9 mouse cellular contexts compared by ENCODE assay signal in genomic region chr10:40025560-40025959, GRCm38 (mm10). TPM values are rescaled to one million over a fixed set of nuclear protein-coding genes. Genes with fewer than 3 reads are reported as not detected.
DNase-seq lines count a peak whose midpoint lies in the region; ATAC-seq and TF ChIP-seq lines count a peak whose summit lies in the region.
"Had no signal": no experiment of that assay in that cellular context is flagged by ENCODE, and none has a peak within 500 bp of the region (broad histone marks: within the 10 kb centered on the region; RNA-seq: fewer than 3 reads in every experiment).

No protein-coding gene starts in this region.

- intact Hi-C loops in left cerebral cortex, postnatal 10 days (cut with DNase I), result no loop called here

- 0 out of 2 replicates have a peak, but pooled peaks cover 3% of the 10 kb centered on the region for H3K27me3 ChIP-seq in forebrain, embryonic 12.5 days
- H3K27me3 ChIP-seq in limb, embryonic 10.5 days (ENCODE audit: low read depth, poor library complexity, severe bottlenecking), result peaks cover 18% of the 10 kb centered on the region
- no peaks in the 10 kb centered on the region for H3K27me3 ChIP-seq in neural tube, embryonic 14.5 days (ENCODE audit: control insufficient read depth, insufficient read depth, low read length)
- H3K27me3 ChIP-seq: Patski had no signal

- TF ChIP-seq CTCF in layer of hippocampus, adult 2 months (conservative IDR thresholded peaks at IDR 0.05), result no peak

- H3K9me3 ChIP-seq in forebrain, embryonic 12.5 days, result no peaks in the 10 kb centered on the region
- H3K9me3 ChIP-seq in limb, embryonic 10.5 days (replicated peaks), result no peaks in the 10 kb centered on the region
- no peaks in the 10 kb centered on the region for H3K9me3 ChIP-seq in neural tube, embryonic 14.5 days (ENCODE audit: control insufficient read depth, low read length)

- peak overlapping the region; percentile 96 for H3K27ac ChIP-seq in layer of hippocampus, adult 2 months
- no peak overlapping the region for H3K27ac ChIP-seq in forebrain, embryonic 12.5 days
- H3K27ac ChIP-seq in limb, embryonic 10.5 days, result peak overlapping the region; percentile 87
- no peak overlapping the region for H3K27ac ChIP-seq in neural tube, embryonic 14.5 days (ENCODE audit: low read depth, low read length)

- ATAC-seq in forebrain, embryonic 12.5 days (ENCODE audit: low FRiP score), result no peak
- ATAC-seq in neural tube, embryonic 14.5 days (ENCODE audit: low read depth), result no peak

- WGBS in forebrain, embryonic 12.5 days, result 67% methylated on average over 8 of the region's 8 CpGs
- 72% methylated on average over 8 of the region's 8 CpGs for WGBS in limb, embryonic 10.5 days
- 69% methylated on average over 8 of the region's 8 CpGs for WGBS in neural tube, embryonic 14.5 days

- H3K36me3 ChIP-seq in forebrain, embryonic 12.5 days (replicated peaks), result no peaks in the 10 kb centered on the region
- H3K36me3 ChIP-seq in limb, embryonic 10.5 days, result no peaks in the 10 kb centered on the region
- no peaks in the 10 kb centered on the region for H3K36me3 ChIP-seq in neural tube, embryonic 14.5 days (ENCODE audit: control insufficient read depth, insufficient read depth, low read length)

- 0 out of 2 replicates have a peak overlapping the region, but pooled peaks have one; percentile 17 for H3K9ac ChIP-seq in forebrain, embryonic 12.5 days
- 0 out of 2 replicates have a peak overlapping the region, but pooled peaks have one; percentile 76 for H3K9ac ChIP-seq in neural tube, embryonic 14.5 days (replicated peaks; ENCODE audit: low read depth, low read length)

- H3K4me3 ChIP-seq in layer of hippocampus, adult 2 months, result peak overlapping the region; percentile 76
- H3K4me3 ChIP-seq in forebrain, embryonic 12.5 days (replicated peaks), result peak overlapping the region; percentile 71
- H3K4me3 ChIP-seq in limb, embryonic 10.5 days, result peak overlapping the region; percentile 67
- H3K4me3 ChIP-seq in neural tube, embryonic 14.5 days (ENCODE audit: low read depth, low read length), result peak overlapping the region; percentile 67

- peak overlapping the region; percentile 92 for H3K4me2 ChIP-seq in forebrain, embryonic 12.5 days
- H3K4me2 ChIP-seq in neural tube, embryonic 14.5 days (ENCODE audit: low read depth, low read length), result peak overlapping the region; percentile 80

- DNase-seq in layer of hippocampus, adult 2 months (ENCODE audit: low spot score in 2 of 2), result no peak
- DNase-seq in layer of hippocampus, postnatal 36 days, result no peak
- no peak for DNase-seq in limb, embryonic 10.5 days (ENCODE audit: low spot score)
- DNase-seq in left cerebral cortex, postnatal 10 days (ENCODE audit: extremely low spot score in 1 of 2, low spot score in 2 of 2), result no peak
- no peak for DNase-seq in urinary bladder, postnatal 10 days (ENCODE audit: low spot score)
- DNase-seq in right cerebral cortex, postnatal 10 days (ENCODE audit: low spot score in 2 of 2), result no peak

- peaks cover 11% of the 10 kb centered on the region for H3K4me1 ChIP-seq in forebrain, embryonic 12.5 days
- H3K4me1 ChIP-seq in limb, embryonic 10.5 days, result peaks cover 20% of the 10 kb centered on the region
- H3K4me1 ChIP-seq in neural tube, embryonic 14.5 days (ENCODE audit: control insufficient read depth, insufficient read depth, low read length), result peaks cover 7% of the 10 kb centered on the region; the same call in 1 of the 2 replicates

RNA-seq across cellular contexts. Expression of gene Mfsd4b1, which starts 0.5 kb away (rescaled TPM):
- 1 to 10 TPM; 1.2 to 1.7 TPM for total RNA-seq in layer of hippocampus, adult 2 months (2021)
- 1 to 10 TPM in 1 of 2 experiments, under 1 TPM in 1; 0.67 to 1.2 TPM for total RNA-seq in layer of hippocampus, postnatal 36 days (2021)
- polyA plus RNA-seq in forebrain, embryonic 12.5 days (2016; fragmentation: Nextera tagmentation; extraction: Ambion mirVana), result 0.15 TPM in 1 of 2 replicates, not detected in the other
- not detected in 2 replicates for polyA plus RNA-seq in limb, embryonic 10.5 days (2016; fragmentation: Nextera tagmentation; extraction: Ambion mirVana)
- polyA plus RNA-seq in neural tube, embryonic 14.5 days (2014; fragmentation: Nextera tagmentation; extraction: Ambion mirVana), result 0.63 TPM in 1 of 2 replicates, not detected in the other
- under 1 TPM in 1 of 2 experiments, not detected in 1; 0.28 TPM for total RNA-seq in left cerebral cortex, postnatal 10 days (2021)

RNA-seq across cellular contexts. Expression of gene Mfsd4b5, which starts 39.1 kb away (rescaled TPM):
- total RNA-seq in layer of hippocampus, adult 2 months (2021), result under 1 TPM; 0.29 to 0.67 TPM
- total RNA-seq in layer of hippocampus, postnatal 36 days (2021), result under 1 TPM; 0.38 to 0.57 TPM
- not detected in 2 replicates for polyA plus RNA-seq in forebrain, embryonic 12.5 days (2016; fragmentation: Nextera tagmentation; extraction: Ambion mirVana)
- 0.05 TPM in 1 of 2 replicates, not detected in the other for polyA plus RNA-seq in limb, embryonic 10.5 days (2016; fragmentation: Nextera tagmentation; extraction: Ambion mirVana)
- 0.16 TPM in 1 of 2 replicates, not detected in the other for polyA plus RNA-seq in neural tube, embryonic 14.5 days (2014; fragmentation: Nextera tagmentation; extraction: Ambion mirVana)
- under 1 TPM; 0.17 to 0.53 TPM for total RNA-seq in left cerebral cortex, postnatal 10 days (2021)

Comparison
In these comparisons a context has a peak if more than half of its experiments do, and no peak if none do; other contexts are left out.
1. H3K27ac ChIP-seq: peak in layer of hippocampus, adult 2 months (single experiment) and limb, embryonic 10.5 days (single experiment); none in forebrain, embryonic 12.5 days (single experiment) and neural tube, embryonic 14.5 days (single experiment).
2. Peak in every context shown above with its lines, with median percentiles within 50 percentile points of each other: H3K4me3 ChIP-seq.